Mouse (Mus musculus) kidney, postnatal 36 days (tissue): Measurements from ENCODE around the gene Ubc.
"Not testable (repeated sequence)": the region's sequence is repeated elsewhere in the genome, so short reads cannot be mapped to it uniquely, and the experiment has no call there.

ENCODE experiments used
- DNase-seq, 2 experiments: peaks; one replicate each; pipeline ENCODE4 v3.0.0; 2021 to 2022; ENCODE audit warnings: mixed read lengths in 2 of 2

Ubc gene

DNA sequence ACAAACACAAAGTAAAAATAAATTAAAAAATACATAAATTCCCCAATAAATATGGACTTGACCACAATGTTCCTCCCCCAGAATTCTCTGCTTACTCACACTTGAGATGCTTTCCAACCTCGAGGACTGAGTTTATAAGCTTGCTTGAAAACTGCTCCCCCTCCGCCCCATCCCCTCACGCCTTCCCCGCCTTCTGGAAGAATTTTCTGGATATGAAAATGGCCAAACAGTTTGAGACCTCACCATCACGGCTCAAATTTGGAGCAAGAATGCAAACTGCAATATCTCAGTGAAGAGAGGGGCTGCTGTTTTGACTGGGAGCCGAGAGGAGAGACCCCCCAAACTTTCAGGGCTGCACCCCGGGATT, 14.5 kb upstream of the Ubc start:
- peak in 1 of 2 experiments; percentile 31 for DNase-seq

DNA sequence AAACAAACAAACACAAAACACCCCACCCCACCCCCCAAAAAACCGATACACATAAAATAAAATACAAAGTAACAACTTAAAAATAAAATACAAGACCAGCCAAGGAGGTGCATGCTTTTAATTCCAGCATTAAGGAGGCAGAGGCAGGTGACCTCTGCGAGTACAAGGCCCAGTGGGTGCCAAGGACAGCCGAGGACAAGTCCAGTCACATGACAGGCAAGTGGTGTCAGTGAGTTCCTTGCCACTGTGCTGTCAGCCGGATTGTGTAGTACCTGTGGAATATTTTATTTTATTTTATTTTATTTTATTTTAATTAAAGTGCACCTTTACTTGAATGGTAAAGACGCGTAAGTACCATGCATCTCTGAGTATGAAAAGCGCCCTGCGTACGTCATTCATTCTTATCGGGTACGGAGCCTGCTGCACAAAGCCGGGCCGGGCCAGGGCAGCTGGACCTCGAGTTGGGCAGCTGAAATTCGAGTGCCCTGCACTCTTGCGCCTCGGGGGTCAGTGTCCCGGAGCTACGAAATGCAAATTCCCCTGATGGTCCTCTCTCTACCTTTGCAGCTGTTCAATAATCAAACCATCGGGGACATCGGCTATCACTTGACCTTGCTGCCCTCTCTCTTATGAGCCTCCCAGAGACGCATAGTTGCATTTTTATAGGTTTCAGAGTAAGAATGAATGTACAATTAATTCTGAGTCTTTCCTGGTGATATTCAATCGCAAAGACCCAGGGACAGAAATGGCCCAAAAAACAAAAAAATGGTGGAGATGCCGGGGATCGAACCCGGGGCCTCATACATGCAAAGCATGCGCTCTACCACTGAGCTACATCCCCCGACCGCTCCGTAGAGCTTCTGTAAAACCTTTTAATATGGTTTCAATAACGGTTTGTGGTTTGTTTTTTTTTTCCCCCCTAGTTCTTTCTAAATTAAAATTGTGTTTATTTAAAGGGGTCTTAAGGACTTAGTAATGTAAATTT, 13.8 kb upstream of the Ubc start:
- peak; percentile 78 to 79 for DNase-seq

DNA sequence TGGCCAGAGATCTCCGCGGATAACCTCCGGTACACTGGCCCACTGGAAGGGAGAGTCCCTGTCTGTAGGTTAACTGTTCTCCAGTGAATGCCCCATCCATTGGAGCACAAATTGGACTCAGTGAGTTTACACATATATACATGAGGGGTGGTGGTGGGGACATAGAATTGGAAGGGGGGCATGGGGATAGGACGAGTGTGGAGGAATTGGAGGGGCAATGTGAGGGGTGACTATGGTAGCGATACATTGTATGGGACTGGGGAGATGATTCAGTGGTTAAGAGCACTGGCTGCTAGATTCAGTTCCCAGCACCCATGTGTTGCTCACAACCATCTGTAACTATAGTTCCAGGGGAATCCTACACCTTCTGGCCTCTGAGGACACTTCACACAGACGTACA, 13.0 kb upstream of the Ubc start:
- DNase-seq: no peak

DNA sequence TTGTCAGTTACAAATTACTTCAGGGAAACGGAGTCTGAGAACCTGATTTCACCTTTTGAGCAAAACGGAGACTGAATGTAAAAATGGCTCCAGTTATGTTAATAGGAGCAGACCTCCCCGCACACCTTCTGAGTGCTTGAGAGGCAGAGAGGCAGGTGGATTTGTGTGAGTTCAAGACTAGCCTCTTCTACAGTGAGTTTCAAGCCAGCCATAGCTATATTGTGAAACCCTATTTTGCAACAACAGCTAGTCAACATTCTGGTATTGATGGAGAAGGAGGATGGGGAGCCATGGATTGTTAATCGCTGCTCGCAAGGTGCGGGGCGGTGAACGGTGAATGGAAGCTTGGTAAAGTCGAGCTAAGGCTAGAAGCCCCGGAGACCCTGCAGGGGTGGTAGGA, 12.5 kb upstream of the Ubc start:
- no peak for DNase-seq

DNA sequence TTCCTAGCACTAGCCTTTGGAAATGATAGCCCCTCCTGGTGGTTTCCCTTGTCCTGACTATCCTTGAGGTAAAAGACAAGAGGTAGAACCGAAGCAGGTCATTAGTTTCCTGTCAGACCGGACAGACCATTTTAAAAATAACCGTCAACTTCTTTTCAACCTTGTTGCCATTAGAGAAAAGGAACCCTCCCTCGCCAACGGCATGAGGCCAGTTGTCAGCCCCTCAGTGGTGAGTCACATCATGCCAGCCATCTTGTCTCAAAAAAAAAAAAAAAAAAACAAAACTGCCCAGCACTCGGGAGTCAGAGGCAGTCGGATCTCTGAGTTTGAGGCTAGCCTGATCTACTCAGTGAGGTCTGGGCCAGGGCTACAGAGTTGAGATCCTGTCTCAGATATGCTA, 10.9 kb upstream of the Ubc start:
- no peak for DNase-seq

DNA sequence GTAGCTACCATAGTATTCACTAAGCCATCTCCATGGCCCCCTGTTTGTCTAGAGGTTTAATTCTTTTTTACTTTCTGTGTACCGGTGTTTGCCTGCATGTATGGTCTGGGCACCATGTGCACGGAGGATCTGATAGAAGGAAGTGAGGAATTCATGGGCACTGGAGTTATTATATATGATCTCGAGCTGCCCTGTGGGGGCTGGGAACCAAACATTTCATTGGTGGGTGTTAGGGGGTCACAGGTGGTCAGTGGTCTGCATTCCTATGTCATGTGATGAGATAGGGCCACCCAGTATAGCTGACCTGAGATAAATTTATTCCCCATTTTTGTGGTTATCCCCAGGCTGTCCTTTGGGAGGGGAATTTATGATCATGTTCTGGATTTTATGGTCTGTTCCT, 5.0 kb upstream of the Ubc start:
- DNase-seq: no peak

DNA sequence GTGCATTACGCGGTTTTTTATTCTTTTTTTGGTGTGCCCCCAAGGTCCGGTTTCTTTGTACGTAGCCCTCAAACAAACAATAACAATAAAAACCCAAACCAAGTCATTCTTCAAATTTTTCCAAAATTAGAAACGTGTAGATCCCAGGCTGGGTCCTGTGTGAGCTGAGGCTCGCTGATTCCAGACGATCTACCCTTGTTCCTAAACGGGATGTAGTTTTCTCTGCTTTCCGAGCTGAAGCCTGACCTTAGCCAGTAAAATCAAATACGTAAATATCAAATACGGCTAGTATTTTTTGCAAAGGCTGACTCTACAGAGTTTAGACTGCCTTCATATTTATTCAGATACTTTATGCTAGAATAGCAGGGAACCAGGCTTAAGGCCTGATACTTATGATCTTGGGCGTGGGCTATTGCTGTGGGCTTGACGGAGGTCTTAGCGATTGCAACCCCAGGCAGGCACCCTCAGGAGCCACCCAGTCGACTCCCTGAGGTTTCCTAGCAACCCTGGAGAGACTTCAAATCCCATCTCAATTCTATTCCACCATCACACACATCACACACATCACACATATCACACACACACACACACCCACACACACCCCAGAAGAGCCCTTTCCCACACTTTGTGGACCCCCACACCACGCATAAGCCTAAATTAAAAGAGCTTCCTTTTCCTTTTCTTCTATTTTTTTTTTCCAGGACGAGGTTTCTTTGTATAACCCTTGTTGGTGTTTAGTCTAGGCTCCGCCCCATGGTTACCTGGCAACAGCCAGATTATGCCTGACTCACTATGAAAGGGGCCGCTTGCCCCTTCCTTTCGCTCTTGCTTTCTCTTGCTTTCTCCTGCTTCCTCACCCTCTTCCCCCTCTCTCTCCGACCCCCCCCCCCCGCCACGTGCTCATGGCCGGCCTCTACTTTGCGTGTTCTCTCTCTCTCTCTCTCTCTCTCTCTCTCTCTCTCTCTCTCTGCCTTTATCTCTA, 3.9 kb upstream of the Ubc start:
- peak; percentile 91 to 93 for DNase-seq

DNA sequence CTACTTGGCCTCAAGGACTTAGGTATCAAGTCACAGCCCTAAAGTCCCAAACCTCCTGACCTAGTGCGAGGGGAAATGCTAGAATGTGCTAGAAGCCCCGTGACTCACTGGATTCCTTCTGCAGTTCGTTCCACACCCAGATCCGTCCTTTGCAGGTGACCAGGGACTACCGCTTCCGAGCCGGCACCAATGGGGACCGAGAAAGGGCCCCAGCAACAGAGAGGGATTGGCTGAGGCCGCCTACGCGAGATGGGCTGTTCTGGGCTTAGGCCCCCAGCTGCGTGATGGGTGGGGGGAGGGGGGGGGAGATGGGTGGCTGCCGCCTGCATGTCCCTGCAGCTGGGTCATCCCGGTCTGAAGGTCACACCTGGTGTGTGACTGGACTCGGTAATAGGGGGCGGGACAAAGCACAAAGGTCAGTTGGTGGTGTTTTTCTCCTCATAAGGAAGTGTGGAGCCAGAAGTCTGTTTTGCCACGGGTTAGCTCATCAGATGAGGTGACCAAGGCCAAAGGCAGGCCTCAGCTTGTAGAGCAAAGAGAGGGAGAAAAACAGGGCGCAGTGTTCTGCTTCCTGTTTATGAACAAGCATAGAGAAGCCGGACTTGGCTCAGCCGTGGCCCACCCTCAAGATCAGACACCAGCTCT, 3.1 kb upstream of the Ubc start:
- DNase-seq: peak; percentile 99

DNA sequence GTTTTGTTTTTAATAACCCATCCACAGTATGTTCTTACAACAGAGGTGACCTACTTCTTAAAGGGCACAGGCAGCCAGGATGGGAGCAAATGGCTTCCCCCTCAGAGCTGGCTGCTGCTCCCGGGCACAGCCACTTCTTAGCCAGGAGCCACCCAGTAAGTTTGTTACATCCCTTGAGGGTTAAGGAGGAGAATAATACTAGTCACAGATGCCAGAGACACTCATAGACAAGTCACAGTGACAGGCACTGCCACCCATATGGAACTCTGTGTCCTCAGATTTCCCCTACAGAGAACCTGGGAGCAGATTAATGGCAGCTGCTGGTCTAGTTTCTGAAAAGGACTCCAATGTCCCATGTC, 2.6 kb upstream of the Ubc start:
- no peak for DNase-seq

DNA sequence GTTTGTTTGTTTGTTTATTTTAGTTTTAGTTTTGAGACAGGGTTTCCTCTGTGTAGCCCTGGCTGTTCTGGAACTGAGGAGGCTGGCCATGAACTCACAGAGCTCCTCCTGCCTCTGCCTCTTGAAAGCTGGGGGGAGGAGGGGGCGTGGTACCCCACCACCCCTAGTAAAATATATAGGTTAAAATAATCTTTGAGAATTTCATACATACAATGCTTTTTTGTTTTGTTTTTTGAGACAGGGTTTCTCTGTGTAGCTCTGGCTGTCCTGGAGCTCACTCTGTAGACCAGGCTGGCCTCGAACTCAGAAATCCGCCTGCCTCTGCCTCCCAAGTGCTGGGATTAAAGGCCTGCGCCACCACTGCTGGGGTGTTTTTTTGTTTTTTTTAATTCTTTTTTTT, 2.2 kb upstream of the Ubc start:
- peak in 1 of 2 experiments; percentile 22 for DNase-seq

DNA sequence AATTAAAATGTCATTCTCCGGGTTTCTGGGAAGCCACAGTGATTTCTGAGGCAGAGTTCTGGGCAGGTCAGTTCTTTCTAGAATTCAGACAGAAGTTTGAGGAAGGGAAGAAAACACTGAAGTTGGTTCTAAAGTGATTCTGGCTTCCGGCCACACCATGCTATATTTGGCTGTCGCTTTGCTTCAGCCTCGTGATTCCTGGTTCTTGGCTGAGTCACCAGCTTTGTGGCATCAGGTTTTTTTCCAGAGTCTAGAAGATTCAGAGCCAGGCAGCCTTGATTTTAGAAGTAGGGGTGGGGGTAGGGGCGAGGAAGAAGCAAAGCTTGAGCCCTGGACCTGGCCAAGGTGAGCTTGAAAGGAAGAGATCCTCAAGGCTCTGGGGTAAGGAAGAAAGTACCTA, 1.6 kb upstream of the Ubc start:
- DNase-seq: peak; percentile 86 to 91

DNA sequence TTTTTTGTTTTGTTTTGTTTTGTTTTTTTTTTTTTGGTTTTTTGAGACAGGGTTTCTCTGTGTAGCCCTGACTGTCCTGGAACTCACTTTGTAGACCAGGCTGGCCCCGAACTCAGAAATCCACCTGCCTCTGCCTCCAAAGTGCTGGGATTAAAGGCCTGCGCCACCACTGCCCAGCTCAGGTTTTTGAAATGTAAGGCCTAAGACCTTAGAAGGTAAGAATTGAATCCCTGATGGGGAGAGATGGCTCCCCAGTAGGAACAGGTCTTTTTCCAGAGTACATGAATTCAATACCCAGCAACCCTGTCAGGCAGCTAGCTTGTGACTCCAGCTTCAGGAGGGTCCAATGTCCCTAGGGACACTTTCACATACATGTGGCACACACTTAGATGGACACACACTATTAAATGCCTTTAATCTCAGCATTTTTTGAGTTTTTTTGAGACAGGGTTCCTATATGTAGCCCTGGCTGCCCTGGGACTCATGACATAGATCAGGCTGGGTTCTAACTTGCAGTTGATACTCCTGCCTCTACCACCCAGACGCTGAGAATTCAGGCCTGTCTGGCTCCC, 990 bp upstream of the Ubc start:
- peak in 1 of 2 experiments; percentile 23 for DNase-seq

DNA sequence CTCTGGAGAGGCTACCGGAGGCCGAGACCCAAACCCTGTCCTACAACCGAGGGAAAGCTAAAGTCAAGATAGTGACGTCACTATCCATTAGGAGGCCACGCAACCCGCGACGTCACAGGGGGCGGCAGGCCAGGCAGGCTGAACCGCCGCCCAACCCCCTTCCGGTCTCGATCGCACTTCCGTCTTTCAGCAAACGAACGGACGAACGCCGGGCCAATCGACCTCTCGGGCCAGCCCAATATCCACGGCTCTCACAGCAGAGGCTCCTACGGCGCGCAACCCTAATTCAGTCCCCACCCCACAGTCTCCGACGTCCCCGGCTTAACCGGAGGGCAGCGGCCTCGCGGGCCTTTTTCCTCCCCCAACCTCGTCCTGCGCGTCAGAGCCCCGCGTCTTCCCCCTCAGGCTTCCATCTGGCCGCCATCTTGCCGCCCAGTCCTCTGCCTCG, 847 bp downstream of the Ubc start, which contains the start of gene Gm10382:
TSS of gene Gm10382 (plus strand) at position 192 of the 448 bp plus-strand sequence.
- peak; percentile 91 to 94 for DNase-seq

DNA sequence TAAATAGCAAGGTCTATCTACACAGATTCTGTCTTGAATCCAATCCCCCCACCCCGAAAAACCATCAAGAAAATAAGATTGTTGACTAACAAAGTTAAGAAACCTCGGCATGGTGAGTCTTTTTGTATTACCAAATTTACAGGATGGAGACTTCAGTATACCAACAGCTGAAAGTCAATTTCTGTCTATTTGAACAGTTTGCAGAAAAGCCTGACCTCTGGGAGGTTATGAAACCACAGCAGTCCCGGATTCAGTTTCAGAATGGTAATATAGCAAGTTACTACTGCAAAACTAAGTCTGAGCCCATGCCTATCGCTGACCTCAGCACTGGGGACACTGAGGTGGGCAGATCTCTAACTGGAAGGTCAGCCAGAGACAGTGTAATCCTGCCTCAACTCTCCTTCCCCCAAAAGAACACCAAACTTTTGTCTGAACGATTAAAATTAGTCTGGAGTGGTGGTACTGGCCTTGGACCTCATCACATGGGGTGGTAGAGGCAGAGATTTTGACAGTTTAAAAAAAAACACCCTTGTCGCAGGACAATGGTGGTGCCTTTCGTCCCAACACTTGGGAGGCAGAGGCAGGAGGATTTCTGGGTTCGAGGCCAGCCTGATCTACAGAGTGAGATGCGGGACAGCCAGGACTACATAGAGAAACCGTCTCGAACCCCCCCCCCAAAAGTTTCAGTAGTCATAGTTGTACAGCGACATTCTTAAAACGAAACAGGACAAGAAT, 1.5 kb downstream of the Ubc start:
- no peak for DNase-seq

DNA sequence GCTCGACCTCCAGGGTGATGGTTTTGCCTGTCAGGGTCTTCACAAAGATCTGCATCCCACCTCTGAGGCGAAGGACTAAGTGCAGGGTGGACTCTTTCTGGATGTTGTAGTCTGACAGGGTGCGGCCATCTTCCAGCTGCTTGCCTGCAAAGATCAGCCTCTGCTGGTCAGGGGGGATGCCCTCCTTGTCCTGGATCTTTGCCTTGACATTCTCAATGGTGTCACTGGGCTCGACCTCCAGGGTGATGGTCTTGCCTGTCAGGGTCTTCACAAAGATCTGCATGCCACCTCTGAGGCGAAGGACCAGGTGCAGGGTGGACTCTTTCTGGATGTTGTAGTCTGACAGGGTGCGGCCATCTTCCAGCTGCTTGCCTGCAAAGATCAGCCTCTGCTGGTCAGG, 2.7 kb downstream of the Ubc start:
- not testable (repeated sequence) for DNase-seq

DNA sequence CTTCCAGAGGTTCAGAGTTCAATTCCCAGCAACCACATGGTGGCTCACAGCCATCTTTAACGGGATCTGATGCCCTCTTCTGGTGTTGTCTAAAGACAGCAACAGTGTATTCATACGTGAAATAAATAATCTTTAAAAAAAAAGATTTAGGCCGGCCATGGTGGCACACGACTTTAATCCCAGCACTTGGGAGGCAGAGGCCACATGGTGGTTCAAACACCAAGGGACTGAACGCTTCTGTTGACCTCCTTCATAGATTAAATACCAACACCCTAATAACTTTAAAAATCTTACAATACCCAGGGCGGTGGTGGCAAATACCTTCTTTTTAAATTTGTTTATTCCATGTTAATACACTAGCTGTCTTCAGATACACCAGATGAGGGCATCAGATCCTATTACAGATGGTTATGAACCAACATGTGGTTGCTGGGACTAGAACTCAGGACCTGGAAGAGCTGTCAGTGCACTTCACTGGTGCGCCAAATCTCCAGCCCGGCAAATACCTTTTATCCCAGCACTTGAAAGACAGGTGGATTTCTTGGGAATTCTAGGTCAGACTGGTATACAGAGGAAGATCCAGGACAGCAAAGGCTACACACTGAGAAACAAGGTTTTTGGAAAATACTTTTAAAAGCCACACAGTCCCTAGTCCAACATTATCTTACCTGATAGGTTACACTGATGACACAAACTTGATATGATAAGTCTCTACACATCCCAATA, 4.6 kb downstream of the Ubc start:
- peak in 1 of 2 experiments; percentile 30 for DNase-seq

DNA sequence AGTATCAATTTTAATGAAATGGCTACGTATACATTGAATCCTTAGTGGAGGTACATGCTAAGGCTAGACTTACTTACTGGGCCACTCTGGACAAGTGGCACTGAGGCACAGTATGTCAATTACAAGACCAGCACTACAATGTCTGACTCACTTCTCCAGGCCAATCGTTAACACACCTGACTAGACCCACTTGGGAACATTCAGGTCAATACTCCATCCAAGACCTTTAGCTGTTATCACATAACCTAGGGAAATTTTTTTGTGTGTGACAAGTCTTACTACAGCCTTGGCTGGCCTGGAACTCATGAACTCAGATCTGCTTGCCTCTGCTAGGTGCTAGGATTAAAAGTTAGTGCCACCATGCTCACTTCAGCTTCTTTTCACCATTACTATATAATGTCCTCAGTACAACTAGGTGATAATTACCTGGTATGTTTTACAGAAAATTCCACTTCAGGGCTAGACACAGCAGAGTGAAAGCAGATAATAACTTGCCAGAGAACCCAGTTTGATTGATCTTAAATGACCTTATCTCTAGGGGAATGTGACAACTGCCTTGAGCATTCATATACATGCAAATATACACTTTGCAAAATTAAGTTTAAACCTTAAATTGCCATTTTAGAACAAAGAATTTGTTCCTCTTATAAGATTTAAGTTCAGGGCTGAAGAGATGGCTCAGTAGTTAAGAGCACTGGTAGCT, 5.3 kb downstream of the Ubc start:
- no peak for DNase-seq

DNA sequence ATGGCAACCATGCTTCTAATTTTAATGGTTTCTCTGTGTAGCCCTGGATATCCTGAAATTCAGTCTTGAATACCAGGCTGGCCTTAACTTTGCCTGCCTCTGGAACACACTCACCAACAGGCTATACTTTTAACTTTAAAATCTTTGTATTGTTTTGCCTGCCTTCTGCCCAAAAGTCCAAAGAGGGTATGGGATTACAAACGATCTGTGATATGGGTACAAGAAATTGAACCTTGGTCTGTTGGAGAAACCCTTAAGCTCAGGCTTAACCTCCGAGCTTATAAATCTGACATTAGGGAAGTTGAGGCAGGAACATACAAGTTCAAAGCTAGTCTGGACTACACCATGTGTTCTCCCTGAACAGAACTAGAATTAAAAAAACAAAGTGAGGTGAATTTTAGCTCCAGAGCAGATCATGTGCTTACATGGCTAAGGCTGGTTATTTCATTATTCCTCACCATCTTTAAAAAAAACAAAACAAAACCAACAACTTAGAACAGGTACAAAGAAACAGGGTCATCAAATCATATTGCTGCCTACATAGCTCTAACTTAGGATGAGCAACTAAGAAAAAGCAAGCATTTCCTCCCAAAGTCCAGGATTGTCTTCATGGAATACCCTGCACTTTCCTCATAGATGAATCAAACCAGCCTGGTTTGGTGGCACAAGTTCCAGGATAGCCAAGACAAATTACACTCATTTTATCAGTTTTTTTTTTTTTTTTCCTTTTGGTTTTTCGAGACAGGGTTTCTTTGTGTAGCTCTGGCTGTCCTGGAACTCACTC, 6.2 kb downstream of the Ubc start:
- DNase-seq: no peak
